Mouse (Mus musculus) right cerebral cortex, postnatal 36 days (tissue): ENCODE results near the gene Sap30bp.

Source experiments
- DNase-seq, 2 experiments: peaks; one replicate each; pipeline ENCODE4 v3.0.0; 2022; ENCODE audit warnings: low spot score in 2 of 2, mixed read lengths in 1 of 2

Sap30bp gene

GRCm38 (mm10) chr11:115904956-115905790 lies 27.9 kb upstream of the Sap30bp start:
- DNase-seq: peak in 1 of 2 experiments; percentile 17

- no peak for DNase-seq
These were observed 27.0 kb upstream of the Sap30bp start for GRCm38 (mm10) chr11:115906116-115906515.

- no peak for DNase-seq
These were observed 26.6 kb upstream of the Sap30bp start for GRCm38 (mm10) chr11:115906521-115906920.

GRCm38 (mm10) chr11:115911134-115911561 lies 21.9 kb upstream of the Sap30bp start:
- no peak for DNase-seq

GRCm38 (mm10) chr11:115911632-115912376 lies 21.3 kb upstream of the Sap30bp start, which contains the start of gene Smim6:
Gene Smim6 (plus strand): TSS chr11:115912017.
- DNase-seq: no peak

- DNase-seq: no peak
These were observed 16.5 kb upstream of the Sap30bp start for GRCm38 (mm10) chr11:115916579-115916978.

GRCm38 (mm10) chr11:115918637-115919036 lies 14.4 kb upstream of the Sap30bp start:
- no peak for DNase-seq

GRCm38 (mm10) chr11:115919073-115919472 lies 14.0 kb upstream of the Sap30bp start:
- no peak for DNase-seq

GRCm38 (mm10) chr11:115920110-115920818 lies 12.8 kb upstream of the Sap30bp start:
- no peak for DNase-seq

GRCm38 (mm10) chr11:115921986-115922385 lies 11.1 kb upstream of the Sap30bp start:
- no peak for DNase-seq

GRCm38 (mm10) chr11:115929031-115929430 lies 4.1 kb upstream of the Sap30bp start:
- no peak for DNase-seq

GRCm38 (mm10) chr11:115929818-115930217 lies 3.3 kb upstream of the Sap30bp start:
- no peak for DNase-seq

- no peak for DNase-seq
These were observed 1.8 kb upstream of the Sap30bp start for GRCm38 (mm10) chr11:115931235-115931634.

- DNase-seq: no peak
These were observed 647 bp downstream of the Sap30bp start for GRCm38 (mm10) chr11:115933747-115934110.

GRCm38 (mm10) chr11:115939690-115940329 lies 6.7 kb downstream of the Sap30bp start:
- DNase-seq: peak in 1 of 2 experiments; percentile 42

- DNase-seq: no peak
These were observed 8.9 kb downstream of the Sap30bp start for GRCm38 (mm10) chr11:115941980-115942379.

GRCm38 (mm10) chr11:115945247-115945646 lies 12.2 kb downstream of the Sap30bp start:
- DNase-seq: no peak

GRCm38 (mm10) chr11:115946221-115946828 lies 13.2 kb downstream of the Sap30bp start:
- DNase-seq: no peak

- no peak for DNase-seq
These were observed 15.2 kb downstream of the Sap30bp start for GRCm38 (mm10) chr11:115948316-115948715.

GRCm38 (mm10) chr11:115950719-115951118 lies 17.6 kb downstream of the Sap30bp start:
- DNase-seq: no peak

GRCm38 (mm10) chr11:115954712-115955111 lies 21.6 kb downstream of the Sap30bp start:
- DNase-seq: no peak
